Mouse (Mus musculus) kidney, postnatal 36 days (tissue): Measurements from ENCODE around the gene S100a3.

Experiments used
- DNase-seq, 2 experiments: peaks; one replicate each; pipeline ENCODE4 v3.0.0; 2021 to 2022; ENCODE audit warnings: mixed read lengths in 2 of 2

Gene S100a3

DNA sequence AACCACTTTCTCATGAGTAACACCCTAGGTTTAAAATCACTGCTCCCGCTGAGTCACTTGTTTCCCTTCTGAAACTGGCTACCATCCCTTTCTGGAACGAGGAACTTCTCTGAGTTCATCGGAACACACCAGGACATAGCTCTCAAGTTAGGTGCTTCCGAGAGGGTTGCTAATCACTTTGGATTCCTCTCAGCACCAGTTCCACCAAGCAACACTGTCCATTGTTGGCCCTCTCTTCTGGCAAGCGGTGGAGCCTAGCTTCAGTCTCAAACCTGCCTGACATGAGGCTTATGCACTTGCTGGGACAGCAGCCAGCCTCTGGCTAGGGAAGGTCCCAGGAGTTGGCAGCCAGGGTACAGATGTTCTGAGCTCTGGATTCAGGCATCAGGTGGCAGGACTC lies 14.3 kb downstream of the S100a3 start:
- no peak for DNase-seq

DNA sequence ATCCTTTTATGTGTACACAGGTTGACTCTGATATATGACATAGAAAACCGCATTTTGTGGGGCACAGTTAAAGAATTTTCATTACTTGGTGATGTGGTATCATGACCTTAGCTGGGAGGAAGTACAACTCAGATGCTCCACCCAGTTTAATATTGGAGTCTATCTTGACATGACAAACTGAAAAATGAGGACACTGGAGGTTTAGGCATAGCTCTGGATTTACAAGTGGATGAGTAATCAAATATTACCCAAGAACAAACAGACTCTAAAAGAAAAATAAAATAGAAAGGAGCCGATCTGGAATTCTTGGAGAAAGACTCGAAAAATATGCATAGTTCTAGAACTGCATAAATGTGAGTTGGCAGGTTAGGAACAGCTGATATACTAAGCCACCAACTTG lies 14.9 kb downstream of the S100a3 start:
- DNase-seq: no peak

DNA sequence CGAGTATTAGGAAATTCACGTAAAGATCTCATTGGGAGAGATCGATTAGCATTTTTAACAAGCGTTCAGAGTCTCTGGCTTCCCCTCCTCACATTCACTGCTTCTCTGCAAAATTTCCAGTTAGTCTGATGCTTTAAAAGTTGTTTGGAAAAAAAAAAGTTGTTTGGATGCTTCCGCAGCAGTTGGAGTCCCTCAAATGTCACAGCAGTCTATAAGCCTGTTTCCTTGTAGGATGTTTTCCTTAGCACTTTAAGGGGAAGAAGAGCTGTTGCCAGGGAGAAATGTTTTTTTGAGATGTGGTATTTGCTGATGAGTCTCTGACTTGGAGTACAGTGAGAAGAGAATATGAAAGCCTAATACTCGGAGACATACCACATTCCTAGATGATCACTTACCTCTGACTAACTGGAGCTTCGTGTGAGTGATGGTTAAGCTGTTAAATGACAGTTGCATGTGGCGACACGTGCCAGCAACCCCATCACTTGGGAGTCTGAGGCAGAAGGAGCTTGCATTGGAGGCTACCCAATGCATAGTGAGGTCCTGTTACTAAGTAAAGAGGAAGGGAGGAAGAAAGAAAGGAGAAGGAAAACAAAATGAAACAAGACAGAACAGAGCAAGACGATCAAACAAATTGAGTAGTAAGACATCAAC lies 16.1 kb downstream of the S100a3 start:
- DNase-seq: no peak

DNA sequence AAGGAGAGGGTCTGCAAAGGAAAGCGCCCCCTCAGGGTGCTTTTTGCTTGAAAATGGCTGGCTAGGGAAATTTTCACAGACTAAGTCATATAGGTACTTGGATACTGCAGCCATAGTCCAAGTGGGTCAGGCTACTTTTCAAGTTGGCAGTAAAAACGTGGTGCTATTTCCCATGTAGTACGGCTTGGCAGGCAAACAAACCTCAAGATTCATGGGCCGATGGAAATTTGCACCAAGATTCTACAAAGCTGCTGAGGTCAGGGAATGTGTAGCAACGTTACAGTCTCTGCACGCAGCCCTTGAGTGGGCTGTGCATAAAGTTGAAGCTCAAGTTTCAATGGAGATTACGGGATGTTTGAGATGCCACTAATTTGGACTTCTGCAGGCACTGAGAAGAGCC lies 19.1 kb downstream of the S100a3 start:
- no peak for DNase-seq

DNA sequence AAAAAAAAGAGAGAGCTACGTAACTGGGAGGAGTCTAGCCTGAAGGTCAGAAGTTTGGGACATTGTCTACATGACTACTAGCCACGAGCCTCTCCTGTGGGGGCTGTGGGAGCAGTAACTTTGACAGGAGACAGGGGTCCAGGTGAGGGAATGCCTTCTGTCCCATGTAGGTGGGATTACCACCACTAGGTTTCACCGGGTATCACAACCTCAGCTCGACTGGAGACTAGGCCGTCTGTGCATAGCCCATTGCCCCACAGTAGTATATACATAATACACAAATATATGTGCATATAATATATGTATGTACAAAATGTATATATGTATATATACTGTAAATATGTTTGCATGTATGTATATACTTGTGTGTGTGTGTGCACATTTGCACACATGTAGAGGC lies 20.8 kb downstream of the S100a3 start:
- DNase-seq: no peak

DNA sequence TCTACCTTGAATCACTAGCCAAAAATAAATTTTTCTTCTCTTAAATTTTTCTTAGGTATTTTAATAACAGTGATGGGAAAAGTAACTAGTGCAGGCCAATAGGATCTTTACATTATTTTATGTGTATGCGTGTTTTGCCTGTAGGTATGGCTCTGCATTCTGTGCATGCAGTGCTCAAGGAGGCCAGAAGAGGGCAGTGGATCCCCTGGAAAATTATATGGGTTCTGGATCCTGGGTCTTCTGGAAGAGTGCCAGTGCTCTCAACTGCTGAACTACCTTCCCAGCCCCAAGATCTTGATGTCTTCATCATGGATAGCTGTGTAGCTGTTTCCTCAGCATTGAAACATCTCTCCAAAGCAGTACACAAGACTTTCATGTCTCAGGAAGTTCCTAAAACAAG lies 21.8 kb downstream of the S100a3 start:
- peak in 1 of 2 experiments; percentile 19 for DNase-seq

DNA sequence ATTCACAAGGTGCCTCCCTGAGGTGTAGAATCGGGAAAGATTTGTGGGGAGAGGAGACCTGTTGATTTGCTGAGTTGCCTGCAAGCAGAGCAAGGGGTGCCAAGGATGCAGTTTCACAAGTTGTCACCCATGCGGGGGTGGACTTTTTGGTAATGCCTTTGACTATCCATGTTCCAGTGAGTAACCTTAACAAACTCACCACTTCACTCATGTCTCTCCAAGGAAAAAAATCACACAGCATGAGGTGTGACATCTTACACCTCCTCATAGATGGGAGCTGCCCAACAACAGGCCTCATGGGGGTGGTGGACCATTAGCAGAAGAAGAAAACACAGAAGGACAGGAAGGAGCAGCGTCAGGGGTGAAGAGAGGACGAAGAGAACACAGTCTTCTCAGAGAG lies 22.2 kb downstream of the S100a3 start:
- DNase-seq: no peak

DNA sequence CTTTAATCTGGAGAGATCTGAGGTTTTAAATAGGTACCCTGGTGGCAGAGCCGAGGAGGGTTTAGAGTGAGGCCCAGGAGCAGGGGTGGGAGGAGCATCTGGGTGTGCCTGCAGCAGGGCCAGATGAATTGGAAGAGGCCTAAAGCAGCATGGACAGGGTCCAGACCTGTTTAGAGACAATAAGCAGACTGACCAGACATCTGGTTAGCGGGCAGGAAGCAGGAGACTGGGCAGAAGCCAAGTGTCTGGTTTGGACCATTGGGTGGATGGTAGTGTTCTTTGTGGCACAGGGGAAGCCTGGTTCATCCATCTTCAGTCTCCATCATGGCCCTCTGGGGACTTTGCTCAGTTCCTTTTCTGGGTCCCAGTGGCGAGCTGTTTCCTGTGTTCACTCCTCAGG lies 23.5 kb downstream of the S100a3 start:
- peak; percentile 62 to 68 for DNase-seq

DNA sequence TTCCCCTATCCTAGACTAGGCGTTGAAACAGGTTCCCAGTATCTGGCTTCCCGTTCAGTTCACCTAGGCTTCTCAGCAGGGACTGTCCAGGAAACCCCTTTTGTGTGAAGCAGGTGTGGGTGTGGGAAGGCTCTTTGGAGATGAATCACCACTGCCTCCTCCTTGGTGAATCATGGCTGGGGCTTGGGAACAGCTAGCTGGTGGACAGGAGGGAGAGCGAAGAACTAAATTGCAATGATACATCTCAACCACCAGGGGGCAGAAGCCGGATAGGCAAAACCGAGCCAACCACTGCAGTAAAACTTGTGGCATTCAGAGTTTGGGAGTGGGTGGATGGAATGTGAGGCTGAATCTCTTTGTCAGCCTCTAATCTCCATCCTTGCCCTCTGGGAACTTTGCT lies 25.2 kb downstream of the S100a3 start:
- DNase-seq: peak; percentile 48 to 71

DNA sequence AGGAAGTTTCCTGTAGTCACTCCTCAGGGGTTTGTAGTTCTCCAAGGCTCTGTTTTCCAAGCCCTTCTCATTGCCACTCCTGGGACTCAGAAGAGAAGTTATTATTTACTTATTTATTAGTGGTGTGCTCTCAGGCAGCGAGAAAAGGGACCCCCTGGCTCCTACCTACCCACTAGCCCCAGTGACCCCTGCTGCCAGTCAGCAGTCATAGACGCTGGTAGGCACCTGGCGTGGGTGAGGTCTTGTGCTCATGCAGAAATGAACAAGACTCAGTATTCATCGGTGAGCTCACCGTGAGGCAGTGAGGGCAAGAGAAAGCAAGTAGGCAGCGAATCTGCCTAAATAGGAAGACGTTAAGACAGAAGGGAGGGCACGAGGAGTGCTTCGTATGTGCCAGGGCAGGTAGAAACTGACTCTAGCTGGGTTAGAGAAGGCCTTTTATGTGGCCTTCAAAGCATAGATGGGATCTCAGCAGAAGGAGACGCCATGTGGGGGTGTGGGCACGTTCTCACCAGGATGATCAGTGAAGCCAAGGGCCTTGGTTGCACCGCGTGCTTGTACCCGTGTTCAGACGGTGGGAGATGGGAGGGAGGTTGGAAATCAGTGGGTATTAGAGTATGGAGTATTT lies 25.8 kb downstream of the S100a3 start:
- DNase-seq: no peak

DNA sequence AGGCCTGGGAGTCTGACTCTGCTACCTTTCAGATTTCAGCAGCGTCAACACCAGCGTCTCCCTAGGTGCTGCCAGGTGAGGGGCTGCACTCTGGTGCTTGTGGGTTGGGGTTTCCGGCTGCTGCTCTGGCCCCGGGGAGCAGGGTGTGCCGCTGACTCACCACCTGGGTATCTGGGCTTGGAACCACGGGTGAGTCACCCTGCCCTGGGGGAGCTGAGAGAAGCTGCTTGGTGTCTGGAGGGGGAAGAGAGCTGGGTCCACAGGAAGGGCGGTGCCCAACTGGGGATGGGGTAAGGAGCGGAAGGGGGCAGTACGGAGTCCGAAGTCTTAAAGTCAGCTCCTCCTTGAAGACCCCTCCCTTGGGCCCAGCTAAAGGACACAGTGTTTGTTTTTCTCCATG lies 26.5 kb downstream of the S100a3 start:
- DNase-seq: peak; percentile 18 to 24

DNA sequence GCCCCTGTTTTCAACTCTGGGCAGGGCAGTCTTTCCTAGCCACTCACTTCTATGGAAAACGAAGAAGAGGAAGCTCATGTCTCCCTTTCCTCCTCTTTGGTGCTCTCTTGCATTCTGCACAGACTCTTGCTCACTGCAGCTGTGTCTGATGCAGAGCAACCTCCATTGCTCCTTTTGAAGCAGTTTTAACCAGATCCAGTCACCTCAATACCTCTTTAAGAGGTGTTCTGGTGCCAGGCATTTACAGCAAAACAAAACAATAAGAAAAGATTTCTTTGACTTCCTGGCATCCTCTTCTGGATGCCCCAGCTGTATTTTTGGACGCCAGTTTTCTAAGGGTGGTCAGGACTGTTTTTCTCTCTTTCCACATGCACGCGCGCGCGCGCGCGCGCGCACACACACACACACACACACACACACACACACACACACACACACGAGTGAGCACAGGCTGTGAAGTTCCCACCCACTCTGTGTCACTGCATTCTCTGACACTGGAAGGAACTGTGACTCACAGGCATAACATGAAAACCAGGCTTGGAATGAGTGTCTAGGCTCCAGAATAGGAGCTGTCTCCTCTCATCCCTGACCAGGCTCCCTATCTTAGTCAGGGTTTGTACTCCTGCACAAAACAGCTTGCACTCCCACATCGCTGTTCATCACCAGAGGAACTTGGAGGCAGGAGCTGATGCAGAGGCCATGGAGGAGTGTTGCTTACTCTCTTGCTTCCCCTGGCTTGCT lies 27.2 kb downstream of the S100a3 start:
- DNase-seq: peak in 1 of 2 experiments; percentile 29

DNA sequence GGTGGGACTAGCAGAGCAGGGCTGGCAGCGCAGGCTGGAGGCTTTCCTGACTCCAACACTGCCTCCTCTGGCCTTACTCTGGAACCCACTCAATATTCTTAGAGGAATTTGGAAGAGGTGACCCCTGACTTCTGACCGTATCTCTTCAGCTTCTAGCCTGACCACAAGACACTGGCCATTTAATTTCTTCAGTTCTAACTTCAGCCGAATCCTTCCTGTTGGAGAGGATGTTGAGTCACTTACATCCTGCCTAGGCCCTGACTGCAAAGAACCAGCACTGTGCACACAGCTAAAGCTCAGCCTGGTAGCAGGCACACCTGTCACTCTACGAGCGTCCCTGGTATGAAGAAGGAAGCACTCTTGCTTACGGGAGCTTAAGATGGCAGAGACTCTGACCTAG lies 29.0 kb downstream of the S100a3 start:
- peak in 1 of 2 experiments; percentile 37 for DNase-seq

DNA sequence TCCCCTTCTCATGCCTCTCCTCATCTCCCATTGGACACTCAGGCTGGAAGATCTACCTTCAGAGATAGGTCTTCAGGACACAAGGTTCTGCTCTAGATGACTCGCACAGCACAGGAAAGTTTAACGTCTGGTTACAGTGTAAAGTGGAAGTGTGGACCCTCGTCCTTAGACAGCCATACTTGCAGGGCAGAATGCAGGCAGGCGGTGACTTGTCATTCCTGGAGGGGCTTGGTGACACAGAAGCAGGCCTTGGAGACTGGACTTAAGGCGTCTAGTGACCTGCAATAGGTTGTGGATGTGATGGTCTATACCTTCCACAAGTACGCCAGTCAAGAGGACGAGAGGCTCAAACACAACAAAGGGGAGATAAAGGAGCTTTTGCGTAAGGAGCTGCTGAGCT lies 29.6 kb downstream of the S100a3 start, which contains the start of gene S100a2:
TSS of gene S100a2 (plus strand) at position 301 of the 400 bp plus-strand sequence.
- no peak for DNase-seq

DNA sequence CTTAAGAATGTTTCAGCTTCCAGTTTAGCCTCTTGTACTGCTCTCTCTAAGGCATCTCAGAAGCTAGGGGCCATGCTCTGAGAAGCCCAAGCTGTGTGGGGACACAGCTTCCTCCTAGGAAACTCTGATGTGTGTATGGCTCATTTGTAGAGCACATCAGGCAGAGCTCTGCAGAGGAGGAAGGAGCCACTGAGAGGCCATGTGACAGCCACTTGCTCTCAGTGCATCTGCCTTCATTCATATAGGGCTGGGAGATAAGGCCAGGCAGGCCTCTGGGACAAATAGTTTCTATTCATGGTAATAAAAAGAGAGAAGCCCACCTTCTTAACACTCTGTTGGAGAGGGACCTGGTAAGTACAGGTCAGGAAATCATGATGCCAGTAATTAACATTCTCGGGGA lies 34.1 kb downstream of the S100a3 start:
- no peak for DNase-seq

DNA sequence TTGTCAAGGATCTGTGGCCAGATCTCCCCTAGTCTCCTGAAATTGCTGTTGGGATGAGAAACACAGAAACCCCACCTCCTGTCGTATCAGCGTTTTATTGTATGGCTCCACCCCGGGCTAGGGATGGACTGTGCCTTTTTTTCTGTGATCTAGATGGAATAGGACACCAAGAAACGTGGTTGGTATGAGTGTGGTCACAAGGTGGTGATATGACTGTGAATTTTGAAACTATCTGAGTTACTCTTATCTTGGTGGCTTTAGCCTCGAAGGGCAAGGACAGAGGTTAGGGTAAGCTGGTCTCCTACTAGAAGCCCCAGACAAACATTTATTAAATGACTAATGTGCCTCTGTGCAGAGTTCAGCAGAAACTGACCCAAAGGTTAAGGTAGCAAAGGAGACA lies 35.2 kb downstream of the S100a3 start:
- no peak for DNase-seq

DNA sequence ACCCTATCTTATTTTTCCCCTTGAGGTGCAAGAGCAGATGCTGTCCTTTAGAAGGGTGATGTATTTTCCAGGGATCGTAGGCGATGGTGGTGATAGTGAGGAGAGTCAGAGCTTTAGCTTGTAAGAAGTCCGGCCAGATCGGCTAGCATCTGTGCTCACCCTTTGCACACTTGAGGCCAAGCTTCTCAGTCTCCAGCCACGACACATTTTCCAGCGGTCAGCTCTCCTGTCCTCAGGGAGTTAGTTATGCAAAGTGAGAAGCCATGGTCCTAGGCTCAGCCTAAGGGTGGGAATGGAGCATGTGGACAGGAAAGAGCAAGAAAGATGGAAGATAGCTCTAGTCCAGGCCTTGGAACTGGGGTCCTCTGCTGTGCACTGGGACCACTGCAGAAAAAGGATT lies 36.4 kb downstream of the S100a3 start:
- DNase-seq: no peak

DNA sequence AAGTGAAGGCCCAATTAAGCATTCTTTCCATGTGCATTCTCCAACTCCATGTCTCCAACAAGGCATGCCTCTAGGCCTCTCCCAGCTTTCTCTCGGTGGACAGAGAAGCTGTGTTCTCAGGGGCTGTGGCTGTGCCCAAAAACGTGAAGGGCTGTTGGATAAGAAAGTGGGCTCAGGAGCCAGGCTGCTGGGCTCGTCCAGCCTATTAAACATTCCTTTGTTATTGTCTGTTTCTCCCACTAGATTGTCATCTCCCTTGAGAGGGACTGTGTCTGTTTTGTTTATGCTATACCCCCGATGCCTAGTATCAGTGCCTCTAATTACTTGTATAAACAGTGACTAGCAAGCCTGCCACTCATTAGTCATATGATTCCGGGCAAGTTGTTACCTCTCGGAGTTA lies 37.4 kb downstream of the S100a3 start:
- no peak for DNase-seq

DNA sequence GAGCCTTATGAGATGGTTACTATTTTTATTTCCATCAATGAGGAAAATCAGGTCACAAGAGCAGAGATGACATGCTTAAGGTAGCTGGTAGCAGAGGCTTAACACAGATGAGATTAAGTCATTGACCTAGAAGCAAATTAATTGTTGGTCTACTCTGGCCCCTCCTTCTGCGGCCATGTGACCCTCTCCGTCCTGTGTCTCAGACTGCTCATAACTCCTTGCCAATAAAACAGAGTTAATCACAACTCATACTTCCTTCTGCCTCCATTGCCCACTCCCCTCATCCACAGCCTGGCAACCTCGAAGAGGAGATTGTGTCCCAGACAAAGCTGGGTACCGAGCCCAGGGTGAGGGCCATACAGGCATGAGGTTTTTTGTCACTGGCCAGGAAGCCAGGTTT lies 37.8 kb downstream of the S100a3 start:
- DNase-seq: no peak

DNA sequence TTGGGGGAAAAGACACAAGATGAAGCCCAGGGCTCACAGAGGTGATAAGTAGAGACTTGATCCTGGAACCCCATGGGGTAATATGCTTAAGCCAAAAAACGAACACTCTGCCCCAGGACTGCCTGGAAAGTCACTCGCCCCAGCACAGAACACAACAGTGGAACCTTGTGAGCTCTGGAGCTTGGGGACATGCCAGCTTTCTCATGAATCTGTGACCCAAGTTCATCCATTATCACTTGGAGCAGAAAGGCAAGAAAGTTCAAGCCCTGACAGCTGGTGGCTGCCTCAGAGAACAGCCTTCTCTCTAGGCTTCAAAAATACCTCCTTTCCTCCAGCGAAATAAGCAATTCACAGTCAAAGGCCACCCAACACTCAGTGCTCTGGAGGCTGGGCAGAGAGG lies 39.0 kb downstream of the S100a3 start:
- peak; percentile 49 to 56 for DNase-seq

DNA sequence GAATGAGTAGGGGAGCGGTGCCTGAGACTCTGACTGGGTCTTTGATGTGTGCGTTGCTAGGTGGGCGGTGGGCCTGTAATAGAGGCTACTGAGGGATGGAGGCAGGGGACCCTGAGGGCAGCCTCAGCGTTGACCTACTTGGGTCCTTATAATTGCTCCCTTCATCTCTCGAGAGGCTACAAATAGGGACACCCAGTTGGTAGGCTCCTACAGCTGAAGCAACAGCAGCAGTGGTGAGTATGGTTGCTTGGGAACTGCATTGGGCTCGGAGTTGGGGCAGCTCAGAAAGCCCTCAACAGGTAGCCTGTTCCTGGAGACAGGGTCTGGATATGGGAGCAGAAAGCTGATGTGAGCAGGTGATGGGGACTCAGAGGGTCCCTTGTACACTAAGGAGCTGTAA lies 39.7 kb downstream of the S100a3 start:
- DNase-seq: no peak

DNA sequence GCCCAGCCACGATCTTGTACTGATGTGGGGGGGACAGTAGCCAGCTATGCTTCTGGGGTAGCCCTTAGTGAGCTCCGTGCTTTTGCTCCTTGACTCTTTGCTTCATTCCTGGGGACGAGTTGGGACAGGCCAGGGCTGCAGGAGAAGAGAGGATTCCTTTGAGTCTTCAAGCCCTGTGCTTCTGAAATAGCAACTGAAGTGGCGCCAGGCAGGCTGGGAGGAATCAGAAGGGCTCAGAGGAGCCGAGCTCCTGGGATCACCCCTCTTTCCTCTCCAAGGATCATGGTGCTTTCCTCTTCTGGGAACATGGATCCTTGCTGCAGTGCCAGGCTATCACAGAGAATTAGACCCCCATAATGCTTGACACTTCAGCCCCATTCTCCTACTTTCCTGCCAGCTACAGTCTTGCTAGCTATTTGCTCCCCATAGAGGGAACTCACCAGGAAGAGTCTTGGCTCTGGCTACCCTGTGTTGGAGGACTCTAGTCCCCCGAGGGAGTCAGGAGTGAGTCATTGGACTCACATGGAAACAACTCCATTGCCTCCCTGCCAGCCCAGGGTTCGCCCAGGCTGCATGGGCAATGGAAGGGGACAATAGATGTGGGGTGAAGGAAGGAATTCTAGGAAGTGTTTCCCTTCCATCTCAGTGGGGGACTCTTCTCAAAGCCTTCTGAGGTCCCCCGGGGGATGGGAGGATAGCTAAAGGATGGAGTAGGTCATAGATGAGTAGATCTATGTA lies 40.2 kb downstream of the S100a3 start:
- no peak for DNase-seq

DNA sequence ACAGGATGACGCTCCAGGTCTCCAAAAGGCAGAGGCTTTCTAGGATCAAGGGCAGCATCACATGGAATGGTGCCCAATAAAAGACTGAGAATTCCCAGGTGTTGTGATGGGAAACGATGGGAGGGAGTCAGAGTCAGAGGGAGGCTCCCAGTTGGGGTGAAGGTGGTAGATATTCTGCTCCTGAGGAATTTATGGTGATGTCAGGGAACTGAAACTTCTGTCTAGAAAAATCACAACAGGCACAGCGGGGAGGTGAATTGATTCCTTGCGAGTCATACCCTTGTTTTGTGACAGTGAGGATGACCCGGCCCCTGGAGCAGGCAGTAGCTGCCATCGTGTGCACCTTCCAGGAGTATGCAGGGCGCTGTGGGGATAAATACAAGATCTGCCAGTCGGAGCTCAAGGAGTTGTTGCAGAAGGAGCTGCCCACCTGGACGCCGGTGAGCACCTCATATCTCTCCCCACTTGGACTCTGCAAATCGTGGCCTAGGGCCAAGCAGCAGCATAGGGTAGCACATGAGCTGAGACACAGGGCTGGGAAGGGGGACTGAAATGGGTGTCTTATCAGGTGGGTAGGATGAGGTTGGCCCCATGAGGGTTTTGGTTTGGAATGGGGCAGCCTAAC lies 41.2 kb downstream of the S100a3 start, which contains the start of gene Gm42674:
TSS of gene Gm42674 (plus strand) at position 419 of the 625 bp plus-strand sequence.
- DNase-seq: no peak
